Mouse (Mus musculus) kidney, adult 8-10 months (tissue): ENCODE measurements around the gene Trim80.

Experiments used
- DNase-seq, 2 experiments: peaks; one replicate each; pipeline ENCODE4 v3.0.0; 2022

Gene Trim80

DNA sequence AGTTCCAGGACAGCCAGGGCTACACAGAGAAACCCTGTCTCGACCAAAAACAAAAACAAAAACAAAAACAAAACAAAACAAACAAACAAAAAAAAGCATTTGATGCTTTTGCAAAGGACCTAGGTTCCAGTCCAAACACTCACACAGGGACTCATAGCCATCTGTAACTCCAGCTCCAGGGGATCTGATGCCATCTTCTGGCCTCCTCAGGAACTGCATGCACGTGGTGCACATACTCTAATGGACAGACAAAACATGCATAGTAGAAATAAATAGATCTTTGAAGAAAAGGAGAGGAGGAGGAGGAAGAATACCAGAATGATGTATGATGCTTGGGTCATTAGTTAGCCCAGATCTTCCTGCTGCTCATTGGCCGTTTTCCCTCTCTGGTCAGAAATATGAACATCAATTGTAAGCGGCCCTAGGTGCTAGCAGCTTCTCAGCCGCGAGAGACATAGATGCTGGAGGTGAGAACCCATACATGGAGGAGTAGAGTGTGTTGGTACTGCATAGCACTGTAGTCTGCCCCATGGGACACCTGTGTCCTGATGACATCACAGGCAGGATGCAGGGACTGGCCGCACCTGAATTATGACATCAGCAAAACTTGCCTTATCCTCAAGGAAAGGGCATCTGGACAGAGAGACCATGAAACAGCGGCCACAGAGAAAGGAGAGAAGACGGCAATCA, at the start of gene Trim80:
Gene Trim80, plus strand, starts transcription at position 640 of the 690 bp plus-strand sequence.
- DNase-seq = no peak

DNA sequence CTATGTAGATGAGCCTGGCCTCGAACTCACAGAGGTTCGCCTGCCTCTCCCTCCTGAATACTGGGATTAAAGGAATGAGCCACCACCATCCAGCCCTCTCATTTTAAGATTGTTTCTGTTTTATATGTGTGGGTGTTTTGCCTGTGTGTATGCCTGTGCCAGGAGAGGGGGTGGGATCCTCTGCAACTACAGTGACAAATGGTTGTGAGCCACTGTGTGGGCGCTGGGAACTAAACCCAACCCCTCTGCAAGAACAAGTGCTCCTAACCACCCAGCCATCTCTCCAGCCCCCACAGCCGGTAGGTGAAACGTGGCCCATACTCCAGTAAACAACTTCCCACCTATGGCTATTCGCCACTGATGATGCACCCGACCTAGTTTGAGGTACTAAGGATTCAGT, 49.0 kb upstream of the Trim80 start:
- DNase-seq = no peak

DNA sequence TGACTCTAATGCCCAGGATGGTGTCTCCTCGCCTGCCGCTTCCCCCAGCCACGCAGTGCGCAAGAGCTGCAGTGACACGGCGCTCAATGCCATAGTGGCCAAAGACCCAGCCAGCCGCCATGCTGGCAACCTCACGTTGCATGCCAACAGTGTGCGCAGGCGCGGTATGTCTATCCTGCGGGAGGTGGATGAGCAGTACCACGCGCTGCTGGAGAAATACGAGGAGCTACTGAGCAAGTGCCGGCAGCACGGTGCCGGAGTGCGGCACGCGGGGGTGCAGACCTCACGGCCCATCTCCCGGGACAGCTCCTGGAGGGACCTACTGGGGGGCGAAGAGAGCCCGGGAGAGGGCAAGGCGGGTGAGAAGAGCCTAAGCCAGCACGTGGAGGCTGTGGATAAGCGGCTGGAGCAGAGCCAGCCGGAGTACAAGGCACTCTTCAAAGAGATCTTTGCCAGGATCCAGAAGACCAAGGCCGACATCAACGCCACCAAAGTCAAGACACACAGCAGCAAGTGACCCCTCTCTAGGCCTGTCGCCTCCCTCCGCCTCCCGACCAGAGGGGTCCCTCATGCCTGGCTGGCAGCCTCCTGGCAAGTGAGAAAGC, 46.5 kb upstream of the Trim80 start:
- no peak for DNase-seq

DNA sequence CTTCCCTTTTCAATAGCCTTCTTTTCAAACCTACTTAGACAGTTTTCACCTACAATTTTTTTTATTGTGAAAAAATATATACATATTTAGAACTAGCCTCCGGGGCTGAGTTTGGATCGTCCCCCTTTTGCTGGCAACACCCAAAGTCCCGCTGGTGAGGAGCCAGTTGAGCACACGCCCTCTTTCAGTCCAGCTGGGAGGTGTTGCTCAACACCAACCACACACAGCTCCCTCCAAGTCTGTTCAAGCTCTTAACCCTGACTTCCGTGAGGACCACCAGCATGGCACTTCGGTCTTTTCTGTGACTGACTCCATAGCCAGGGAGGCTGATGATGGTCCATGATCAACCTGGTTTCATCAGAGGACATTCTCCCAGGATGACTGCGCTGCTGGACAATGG, 42.3 kb upstream of the Trim80 start:
- DNase-seq = no peak

DNA sequence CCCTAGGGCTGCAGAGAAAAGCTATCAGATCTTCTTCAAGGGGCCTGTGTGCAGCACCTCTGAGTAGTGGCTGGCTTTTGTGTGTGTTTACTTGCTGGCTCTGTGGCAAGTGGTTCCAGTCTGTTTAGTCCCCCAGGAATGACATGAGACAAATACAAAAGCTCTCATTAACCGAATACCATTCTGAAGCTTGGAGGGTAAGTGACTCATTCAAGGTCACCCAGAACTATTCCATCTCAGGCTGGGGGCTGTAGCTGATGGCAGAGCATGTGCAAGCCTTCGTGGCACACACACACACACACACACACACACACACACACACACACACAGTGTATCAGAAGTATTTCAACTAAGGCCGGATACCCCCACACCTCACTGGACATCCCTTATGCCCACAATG, 40.2 kb upstream of the Trim80 start:
- no peak for DNase-seq

DNA sequence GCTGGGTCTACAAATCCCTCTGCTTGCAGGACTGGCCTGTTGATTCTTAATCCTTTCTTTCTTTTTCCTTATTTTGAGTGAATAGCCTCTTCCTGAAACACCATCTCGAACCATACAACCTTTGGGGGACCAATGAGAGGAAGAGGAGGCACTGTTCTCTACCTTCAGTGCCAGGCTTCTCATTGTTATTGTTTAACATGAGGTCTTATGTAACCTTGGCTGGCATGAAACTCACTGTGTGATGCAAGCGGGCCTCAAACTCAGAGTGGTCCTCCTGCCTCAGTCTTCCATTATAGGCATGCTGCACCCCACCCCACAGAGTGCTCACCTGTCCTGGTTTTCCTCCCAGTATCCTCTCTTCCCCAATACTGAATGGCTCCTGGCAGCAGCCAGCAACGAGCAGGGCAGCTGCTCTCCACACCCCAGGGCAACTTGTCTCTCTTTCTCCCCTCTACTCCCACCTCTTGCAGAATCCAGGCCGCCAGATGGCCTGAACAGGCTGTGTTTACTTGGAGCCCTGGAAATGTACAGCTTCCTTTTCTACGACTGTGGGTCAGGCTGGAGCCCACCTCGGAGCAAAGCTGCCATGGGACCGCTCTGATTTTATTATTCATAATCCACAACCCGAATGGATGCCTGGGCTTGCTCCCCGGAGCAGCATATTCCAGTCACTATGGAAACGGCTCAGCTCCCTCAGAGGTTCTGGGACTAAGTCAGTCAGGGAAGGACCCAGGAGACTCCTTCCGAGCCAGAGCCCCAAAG, 39.5 kb upstream of the Trim80 start:
- DNase-seq = no peak

DNA sequence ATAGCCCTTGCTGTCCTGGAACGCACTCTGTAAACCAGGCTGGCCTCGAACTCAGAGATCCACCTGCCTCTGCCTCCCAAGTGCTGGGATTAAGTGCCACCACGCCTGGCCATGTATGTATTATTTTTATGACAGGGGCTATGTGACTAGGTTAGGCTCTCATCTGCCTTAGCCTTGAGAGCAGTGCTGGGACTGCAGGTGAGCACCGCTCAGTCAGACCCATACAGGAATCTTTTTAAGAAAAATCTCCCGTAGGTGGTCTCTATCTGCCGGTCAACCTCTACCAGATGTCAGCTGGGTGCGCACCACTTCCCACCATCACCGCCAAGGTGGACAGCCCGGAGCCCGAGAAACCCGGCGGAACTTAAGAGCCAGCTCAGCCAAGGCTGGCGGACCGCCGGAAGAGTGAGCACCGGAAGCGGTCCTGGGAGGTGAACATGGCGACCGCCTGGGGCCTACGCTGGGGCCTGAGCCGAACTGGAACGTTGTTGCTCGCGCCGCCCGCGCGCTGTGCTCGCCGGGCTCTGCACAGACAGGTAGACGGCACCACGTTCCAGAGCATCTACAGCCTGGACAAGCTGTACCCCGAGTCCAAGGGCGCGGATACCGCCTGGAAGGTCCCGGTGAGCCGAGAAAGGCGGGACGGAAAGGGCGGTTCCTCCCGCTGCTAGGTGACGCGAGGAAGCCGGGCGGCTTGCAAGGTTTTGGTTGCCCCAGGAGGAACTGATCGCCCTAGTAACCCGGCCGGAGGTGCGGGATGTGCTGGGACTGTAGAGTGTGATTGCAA, 36.8 kb upstream of the Trim80 start, which contains the start of gene Mrpl58:
Gene Mrpl58, plus strand, starts transcription at position 415 of the 787 bp plus-strand sequence.
- DNase-seq = peak; percentile 76 to 88

DNA sequence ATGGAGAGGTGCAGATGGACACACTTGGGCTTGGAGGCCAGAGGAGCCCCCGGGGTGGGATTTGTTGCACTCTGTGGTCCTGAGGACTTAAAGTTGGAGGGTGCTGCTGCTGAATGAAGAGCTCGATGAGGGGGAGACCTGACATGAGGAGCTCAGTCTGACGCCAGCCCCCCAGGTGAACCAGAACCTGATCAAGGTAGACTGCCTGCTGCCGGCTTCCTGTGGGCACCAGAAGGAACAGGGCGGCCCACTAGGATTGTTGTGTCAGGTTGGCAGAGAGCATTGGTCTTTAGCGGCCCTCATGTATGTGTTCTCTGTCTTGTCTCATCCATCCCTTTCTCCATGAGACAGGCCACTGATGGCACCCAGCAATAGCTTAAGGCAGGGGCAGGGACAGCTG, 34.6 kb upstream of the Trim80 start:
- no peak for DNase-seq

DNA sequence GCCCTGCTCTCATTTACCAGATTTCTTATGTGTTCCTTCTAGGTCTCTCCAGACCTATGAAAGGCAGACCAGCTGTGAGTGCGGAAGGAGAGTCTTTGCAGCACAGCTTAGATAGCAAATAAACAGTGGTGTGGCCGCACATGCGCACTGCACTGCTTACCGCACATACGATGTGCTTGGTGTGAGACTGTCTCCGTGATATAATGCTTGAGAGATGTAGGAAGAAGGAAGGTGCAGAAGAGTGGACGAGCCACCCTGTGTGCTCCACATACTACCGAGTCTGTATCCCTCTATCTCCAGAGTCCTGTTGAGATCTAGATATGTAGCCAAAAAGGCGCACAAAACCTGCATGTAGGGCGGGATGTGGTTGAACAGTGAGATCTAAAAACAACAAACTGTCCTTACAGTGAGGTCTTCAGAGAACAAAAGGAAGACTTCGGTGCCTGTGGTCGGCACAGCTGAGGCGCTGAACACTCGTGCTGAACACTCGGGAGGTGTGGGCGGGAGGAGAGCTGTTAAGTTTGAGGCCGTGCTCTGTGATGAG, 33.4 kb upstream of the Trim80 start:
- DNase-seq = no peak

DNA sequence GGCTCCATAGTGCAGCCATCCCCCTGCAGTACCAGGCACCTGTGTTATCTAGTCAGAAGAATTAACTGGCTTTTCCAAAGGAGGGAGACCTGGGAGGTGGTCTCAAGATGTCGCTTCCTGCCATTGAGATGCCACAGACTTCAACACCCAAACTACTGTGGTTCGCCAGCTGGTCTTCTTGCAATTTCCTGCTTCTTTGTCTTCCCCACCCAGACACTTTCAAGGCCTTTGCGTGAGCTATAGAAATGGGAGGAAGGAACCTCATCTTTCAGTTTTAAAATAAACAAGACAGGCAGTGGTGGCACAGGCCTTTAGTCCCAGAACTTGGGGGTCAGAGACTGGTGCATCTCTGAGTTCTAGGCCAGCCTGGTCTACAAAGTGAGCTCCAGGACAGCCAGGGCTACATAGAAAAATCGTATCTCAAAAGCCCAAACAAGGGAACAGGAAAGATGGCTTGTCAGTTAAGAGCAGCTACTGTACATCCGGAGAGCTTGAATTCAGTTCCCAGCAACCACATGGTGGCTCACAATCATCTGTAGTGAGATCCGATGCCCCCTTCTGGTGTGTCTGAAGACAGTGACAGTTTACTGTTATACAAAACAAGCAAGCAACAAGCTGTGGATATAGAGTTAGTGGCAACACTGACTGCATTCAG, 32.0 kb upstream of the Trim80 start:
- no peak for DNase-seq

DNA sequence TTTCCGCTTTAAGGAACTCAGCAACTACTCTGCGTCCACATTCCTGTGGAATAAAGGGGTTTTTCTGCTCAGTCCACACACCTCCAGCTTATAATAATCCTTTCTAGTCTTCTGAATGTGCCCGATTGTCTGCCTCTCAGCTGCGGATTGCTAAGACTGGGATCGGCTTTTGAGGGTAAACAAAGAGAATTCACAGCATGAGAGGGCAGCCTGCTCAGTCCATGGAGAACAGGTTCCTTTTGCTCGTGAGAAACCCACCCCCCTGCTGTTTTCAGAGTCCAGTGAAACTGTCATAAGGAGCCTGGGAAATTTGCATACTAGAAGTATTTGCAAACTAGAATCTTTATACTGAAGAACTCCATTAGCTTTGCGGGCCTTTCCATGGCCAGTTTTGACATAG, 30.8 kb upstream of the Trim80 start:
- DNase-seq = no peak

DNA sequence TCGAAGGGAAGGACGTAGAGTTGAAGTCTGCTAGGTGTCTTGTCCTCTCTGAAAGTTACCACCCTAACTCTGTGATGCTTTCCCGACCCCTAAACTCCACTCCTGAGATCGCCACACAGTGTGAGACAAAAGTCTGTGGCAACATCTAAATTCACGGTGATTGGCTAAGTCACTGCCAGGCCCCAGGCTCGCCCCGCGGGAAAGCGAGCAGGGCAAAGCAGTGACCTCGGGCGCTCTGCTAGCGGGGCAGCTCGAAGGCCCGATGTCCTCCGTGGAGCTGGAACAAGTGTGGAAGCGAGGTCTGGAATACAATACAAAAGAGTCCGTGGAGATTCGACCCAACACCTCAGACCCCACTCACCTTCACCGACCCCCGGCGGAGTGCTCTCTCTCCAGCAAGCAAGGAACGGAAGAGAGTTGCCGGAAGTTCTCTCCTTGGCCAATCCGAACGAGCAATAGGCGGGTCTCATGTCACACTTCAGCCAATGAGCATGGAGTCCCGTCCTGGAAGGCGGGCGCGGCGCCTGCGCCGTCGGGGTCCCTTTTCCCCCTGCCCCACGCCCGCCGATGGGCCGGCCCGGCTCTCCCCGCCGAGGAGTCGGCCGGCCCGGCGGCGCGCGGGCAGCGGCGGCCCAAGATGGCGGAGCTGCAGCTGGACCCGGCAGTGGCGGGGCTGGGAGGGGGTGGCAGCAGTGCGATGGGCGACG, 20.7 kb upstream of the Trim80 start, which contains the start of the genes Atp5h and Kctd2:
Gene Atp5h, minus strand, starts transcription at position 432 of the 707 bp plus-strand sequence.
Gene Kctd2, plus strand, starts transcription at position 598 of the 707 bp plus-strand sequence.
- DNase-seq = peak; percentile 94 to 96

DNA sequence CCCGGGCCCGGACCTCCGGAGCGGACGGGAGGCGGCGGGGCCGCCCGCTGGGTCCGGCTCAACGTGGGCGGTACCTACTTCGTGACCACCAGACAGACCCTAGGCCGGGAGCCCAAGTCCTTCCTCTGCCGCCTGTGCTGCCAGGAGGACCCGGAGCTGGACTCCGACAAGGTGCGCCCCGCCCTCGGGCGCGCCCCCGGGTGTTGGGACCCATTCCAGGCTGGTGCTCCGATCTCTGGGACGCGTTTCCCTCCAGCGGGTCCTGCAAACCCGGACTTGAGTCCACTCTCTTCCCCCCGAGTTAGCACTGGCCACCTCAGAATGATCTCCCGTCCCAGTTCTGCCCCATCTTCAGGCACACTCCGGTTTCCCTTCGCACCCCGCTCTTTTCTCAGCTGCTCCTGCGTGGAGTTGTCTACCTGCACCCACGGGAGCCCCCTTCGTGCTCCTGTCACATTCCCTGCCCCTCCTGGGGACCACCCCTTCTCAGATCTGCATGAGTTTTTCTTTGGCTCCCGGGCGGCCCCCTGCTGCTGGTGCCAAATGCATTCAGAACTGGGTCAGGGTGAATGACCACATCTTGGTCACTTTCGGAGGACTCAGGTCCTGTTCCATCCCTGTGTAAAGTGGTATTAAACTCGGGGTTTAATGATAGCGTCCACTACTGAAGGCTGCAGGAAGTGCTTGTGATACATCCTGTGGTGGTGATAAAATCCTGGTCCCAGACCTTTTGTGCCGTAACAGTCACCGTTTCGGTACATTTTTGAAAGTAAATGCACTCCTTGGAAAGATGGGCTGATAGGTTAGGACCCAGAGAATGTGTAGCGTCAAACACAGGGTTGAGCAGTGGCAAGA, 19.8 kb upstream of the Trim80 start:
- peak; percentile 59 to 70 for DNase-seq

DNA sequence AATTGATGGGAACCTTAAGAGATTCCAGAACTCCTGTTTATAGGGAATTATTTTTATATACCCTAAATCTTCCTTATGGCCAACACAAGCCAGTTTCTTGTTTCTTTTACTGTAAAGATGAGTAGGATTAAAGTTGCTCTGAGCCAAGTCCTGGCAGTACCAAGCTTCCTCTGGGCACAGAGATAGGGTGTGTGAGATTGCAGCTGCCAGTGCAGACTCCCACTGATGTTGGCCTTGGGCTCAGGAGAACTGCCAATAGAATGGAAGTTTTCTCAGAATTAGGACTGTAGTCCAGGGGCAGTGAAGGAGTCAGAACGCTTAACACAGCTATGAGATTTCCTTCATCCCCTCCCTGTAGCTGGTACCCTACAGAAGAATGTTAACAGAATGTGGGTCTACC, 19.0 kb upstream of the Trim80 start:
- no peak for DNase-seq

DNA sequence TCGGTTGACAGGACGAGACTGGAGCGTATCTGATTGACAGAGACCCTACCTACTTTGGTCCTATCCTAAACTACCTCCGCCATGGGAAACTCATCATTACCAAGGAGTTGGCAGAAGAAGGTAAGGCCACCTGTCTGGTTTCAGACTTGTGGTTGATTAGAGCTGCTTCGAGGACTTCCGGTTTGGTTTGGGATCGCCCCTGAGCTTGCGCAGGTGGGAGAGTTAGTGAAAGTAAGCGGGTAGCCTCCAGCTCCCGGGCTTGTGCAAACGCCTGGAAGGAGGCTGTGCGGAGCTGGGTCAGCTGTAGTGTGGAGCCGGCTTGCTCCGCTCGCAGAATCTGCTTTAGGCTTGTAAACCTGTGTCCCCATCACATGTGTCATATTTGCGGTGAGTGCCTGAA, 18.4 kb upstream of the Trim80 start:
- DNase-seq = no peak

DNA sequence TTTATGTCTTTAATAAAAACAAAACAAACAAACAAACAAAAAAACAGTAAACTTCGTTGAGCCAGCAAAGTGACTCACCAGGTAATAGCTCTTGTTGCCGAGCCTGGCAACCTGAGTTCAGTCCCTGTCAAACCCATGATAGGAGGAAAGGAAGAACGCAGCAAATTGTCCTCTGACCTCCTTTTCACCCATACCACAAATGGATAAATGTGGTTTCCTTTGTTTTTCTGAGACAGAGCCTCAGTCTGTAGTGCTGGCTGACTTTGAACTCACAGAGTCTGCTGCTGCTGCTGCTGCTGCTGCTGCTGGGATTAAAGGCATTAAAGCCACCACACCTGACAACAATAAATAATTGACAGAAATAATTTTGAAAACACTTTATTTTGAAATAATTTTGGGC, 17.3 kb upstream of the Trim80 start:
- no peak for DNase-seq

DNA sequence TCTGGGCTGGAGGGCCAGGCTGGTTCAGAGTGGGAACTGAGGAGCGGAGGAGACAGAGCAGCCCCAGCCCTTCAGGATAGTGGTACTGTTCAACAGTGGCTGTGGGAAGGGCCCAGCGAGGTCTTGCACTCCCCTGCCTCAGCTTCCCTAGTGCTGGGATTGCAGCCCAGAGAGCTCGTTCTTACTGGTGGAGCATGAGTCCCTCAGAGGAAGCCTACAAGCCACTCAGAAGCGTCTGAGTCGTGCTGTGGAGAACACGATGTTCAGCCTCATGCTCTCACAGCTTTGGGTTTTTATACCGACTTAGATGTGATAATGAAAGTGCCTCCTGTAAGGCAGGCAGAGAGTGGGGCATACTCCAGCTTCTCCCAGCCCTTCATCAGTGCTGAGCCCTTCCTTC, 15.7 kb upstream of the Trim80 start:
- DNase-seq = no peak

DNA sequence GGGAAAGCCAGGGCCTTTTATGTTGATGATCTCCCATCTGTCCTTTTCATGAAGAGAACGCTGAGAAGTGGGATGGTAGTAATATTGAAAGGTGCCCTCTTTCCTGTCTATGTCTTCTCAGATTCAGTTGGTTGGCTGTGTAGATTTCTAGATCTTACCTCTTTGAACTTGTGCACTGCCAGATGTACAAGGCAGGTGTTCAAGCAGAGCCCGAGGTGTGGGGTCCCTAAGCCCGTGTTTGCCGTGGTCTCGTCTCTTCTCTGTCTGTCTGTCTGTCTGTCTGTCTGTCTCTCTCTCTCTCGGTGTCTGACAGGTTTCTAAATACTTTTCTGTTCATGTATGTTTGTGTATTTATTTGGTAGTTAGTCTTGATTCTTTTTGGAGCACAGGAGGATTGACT, 14.7 kb upstream of the Trim80 start:
- no peak for DNase-seq

DNA sequence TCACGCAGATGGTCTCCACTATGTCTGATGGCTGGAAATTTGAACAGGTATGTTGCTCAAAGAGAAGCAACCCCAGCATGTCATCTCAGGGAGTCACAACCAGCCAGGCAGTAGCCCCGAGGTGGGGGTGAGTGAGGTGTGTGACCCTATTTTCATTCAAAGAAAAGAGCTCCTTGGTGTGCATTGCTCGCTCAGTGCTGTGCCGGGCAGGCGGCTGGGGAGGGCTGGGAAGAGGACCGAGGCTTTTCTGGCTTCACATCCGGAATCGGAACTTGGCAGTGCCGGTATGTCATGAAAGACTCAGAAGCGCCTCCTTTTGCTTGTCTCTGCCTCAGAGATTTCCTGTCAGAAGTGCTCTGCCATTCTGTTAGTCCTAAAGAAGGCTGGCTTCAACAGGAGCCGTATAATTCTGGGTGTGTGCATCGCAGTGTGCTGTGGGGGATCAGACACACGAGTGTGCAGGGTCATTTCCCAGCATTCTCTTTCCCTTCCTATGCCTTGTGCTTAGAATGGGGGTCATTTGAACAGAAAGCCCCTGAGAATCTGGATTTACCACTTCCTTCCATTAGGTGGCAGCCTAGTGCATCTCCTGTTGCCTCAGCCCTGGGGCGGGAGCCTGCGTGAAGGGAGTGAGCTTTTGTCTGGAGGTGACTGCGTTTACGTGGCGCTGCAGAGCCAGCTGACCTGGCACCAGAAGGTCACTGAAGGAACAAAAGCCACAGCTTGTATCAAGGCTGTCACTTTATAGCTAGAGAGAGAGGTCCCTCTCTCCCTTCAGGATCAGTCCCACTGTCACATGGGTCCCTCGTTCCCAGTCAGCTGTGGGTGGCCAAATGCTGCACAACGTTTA, 12.6 kb upstream of the Trim80 start:
- peak in 1 of 2 experiments; percentile 71 for DNase-seq

DNA sequence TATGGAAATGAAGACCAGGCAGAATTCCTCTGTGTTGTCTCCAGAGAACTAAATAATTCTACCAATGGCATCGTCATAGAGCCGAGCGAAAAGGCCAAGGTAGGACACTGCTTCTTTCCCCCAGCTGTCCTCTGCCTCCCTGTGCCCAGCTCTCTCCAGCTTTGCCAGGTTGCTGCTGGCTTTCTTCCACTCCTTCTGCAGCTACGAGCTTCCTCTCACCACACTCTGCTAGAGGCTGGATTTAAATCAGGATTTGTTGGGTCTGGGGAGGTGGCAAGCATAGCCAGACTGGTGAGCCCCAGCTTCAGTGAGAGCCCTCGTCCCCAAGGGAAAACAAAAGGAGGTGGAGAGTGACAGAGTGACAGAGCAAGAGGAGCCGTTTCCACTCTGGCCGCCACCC, 11.0 kb upstream of the Trim80 start:
- DNase-seq = no peak
